Mouse (Mus musculus) testis, adult 2 months (tissue): ENCODE measurements at regions not wholly inside any gene's neighbourhood (a gene's known extent, or its start where the extent isn't known, plus 50 kb on each side); places are given as distances from the start of the nearest gene placed in this dataset.

Source experiments
- H3K27ac ChIP-seq: fragments of 200-500 bp; 2 replicates; pipeline ENCODE4 v1.5.1; 2012; ENCODE audit warnings: low read depth, low read length; ENCODE audit not compliant: control insufficient read depth, insufficient read depth
- H3K27me3 ChIP-seq: fragments of 200-500 bp; 2 replicates; pipeline ENCODE4 v1.6.1; 2012; ENCODE audit warnings: mild to moderate bottlenecking, low read length, moderate library complexity; ENCODE audit not compliant: control insufficient read depth, insufficient read depth
- H3K36me3 ChIP-seq: fragments of 200-500 bp; 2 replicates; pipeline ENCODE4 v1.6.1; 2012; ENCODE audit warnings: mild to moderate bottlenecking, low read length; ENCODE audit not compliant: control insufficient read depth, insufficient read depth
- H3K4me1 ChIP-seq: fragments of 200-500 bp; 2 replicates; pipeline ENCODE4 v1.6.1; 2012; ENCODE audit warnings: low read length; ENCODE audit not compliant: control insufficient read depth, insufficient read depth
- H3K4me3 ChIP-seq: fragments of 200-500 bp; 2 replicates; pipeline ENCODE4 v1.5.1; 2012; ENCODE audit warnings: low read depth, mild to moderate bottlenecking, low read length, moderate library complexity, mixed read lengths; ENCODE audit not compliant: control insufficient read depth
- CTCF ChIP-seq: fragments of 200-500 bp; IDR thresholded peaks from 2 replicates; pipeline ENCODE4 v1.5.1; 2012; ENCODE audit warnings: low read depth, mild to moderate bottlenecking, inconsistent platforms, low read length, moderate library complexity; ENCODE audit not compliant: control insufficient read depth, insufficient read depth, insufficient replicate concordance
- POLR2A ChIP-seq: fragments of 200-500 bp; IDR thresholded peaks from 2 replicates; pipeline ENCODE4 v1.6.1; 2012; ENCODE audit warnings: low read depth, mild to moderate bottlenecking, inconsistent platforms, low read length, moderate library complexity; ENCODE audit not compliant: control insufficient read depth

- H3K4me3 ChIP-seq: no peak overlapping the region
- H3K27me3 ChIP-seq: no peaks in the 10 kb centered on the region
- TF ChIP-seq POLR2A (no peak), CTCF (no peak)
- no peaks in the 10 kb centered on the region for H3K36me3 ChIP-seq
- no peaks in the 10 kb centered on the region for H3K4me1 ChIP-seq
- H3K27ac ChIP-seq: no peak overlapping the region
Observed at GRCm38 (mm10) chr12:94182358-94182757, 1509.7 kb upstream of the Flrt2 start.

- TF ChIP-seq POLR2A (no peak), CTCF (no peak)
- Histone ChIP-seq H3K27ac (no peak overlapping the region), H3K36me3 (no peaks in the 10 kb centered on the region), H3K27me3 (no peaks in the 10 kb centered on the region), H3K4me1 (no peaks in the 10 kb centered on the region), H3K4me3 (no peak overlapping the region)
Observed at GRCm38 (mm10) chr12:94190620-94191081, 1501.4 kb upstream of the Flrt2 start.

- Histone ChIP-seq H3K4me1 (no peaks in the 10 kb centered on the region), H3K27ac (no peak overlapping the region)
- no peak for TF ChIP-seq CTCF
- no peak for TF ChIP-seq POLR2A
Observed at GRCm38 (mm10) chr12:94217906-94218305, 1474.1 kb upstream of the Flrt2 start.

DNA sequence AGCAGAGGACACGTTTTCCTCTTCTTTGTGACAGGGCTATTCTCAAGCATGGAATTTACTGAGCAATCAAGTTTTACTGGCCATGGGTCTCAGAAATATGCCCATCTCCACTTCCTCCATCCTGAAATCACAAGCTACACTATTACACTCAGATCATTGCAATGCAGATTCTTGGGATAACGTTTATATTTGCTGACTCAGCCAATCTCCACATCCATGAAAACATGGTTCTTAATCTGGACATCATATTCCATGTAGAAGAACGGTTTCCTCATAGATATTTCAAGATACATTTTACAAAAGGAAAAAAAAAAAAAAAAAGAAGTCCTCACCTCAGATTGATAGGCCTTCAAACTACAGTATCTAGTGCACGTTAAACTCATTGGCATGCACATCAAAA, 1462.1 kb upstream of the Flrt2 start:
- TF ChIP-seq CTCF (no peak), POLR2A (no peak)
- no peaks in the 10 kb centered on the region for H3K36me3 ChIP-seq

More at GRCm38 (mm10) chr12:94217906-94218305, 1474.1 kb upstream of the Flrt2 start:
- Histone ChIP-seq H3K36me3 (no peaks in the 10 kb centered on the region), H3K4me3 (no peak overlapping the region), H3K27me3 (no peaks in the 10 kb centered on the region)

GRCm38 (mm10) chr12:94245366-94245765, 1446.7 kb upstream of the Flrt2 start:
- H3K27ac ChIP-seq: no peak overlapping the region
- H3K36me3 ChIP-seq: no peaks in the 10 kb centered on the region
- no peak overlapping the region for H3K4me3 ChIP-seq
- H3K4me1 ChIP-seq: no peaks in the 10 kb centered on the region
- no peaks in the 10 kb centered on the region for H3K27me3 ChIP-seq
- TF ChIP-seq CTCF (no peak), POLR2A (no peak)

More for the DNA sequence above, 1462.1 kb upstream of the Flrt2 start:
- Histone ChIP-seq H3K27me3 (no peaks in the 10 kb centered on the region), H3K27ac (no peak overlapping the region), H3K4me1 (no peaks in the 10 kb centered on the region), H3K4me3 (no peak overlapping the region)

DNA sequence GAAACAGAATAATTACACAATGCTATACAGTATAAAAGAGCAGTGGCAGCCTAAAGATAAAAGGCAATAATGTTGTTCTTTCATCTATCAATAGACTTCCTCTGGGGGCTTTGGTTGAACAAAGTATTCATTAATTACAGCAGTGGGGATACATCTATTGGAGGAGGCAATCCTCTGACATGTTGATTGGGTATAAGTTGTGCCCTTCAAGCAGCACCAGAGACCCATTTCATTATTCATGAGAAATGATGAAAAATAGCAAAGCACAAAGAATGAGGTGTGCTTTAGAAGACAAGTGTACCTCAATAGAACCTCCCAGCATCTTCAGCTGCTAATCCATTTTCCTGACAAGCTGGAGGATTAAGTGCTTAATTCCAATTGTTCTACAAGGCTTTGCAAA, 1444.7 kb upstream of the Flrt2 start:
- no peak overlapping the region for H3K27ac ChIP-seq
- no peak overlapping the region for H3K4me3 ChIP-seq
- H3K27me3 ChIP-seq: no peaks in the 10 kb centered on the region
- no peaks in the 10 kb centered on the region for H3K36me3 ChIP-seq
- no peaks in the 10 kb centered on the region for H3K4me1 ChIP-seq
- TF ChIP-seq POLR2A: no peak
- TF ChIP-seq CTCF: no peak

DNA sequence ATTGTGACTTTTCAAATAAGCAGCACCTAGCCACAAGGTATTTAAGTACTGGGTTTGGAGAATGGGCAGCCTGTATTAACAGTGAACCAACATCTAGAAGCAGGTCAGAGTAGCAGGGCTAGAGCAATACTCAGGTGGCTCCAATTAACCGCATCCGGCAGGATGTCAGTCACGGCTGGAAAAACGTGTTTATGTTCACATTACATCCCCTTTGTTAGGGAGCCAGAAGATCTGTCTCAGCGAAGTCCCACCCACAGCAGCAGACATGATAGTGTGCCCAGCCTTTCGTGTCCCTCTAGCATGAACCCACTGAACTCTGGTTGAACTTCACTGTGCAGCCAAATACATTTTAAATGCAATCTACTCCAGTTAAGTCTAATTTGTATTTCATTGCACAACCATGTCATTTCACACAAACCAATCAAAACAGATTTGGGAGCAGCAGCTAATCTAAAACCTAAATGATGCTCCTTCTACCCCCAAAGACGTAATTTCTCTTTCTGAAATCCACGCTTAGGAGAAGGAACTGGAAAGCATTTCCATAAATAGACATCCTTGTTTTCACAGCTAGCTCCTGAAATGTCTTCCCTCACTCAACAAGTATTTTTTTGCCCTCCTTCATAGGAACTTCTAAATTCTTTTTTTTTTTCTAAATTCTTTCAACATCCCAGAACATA, 1438.9 kb upstream of the Flrt2 start:
- Histone ChIP-seq H3K27ac (no peak overlapping the region), H3K4me3 (no peak overlapping the region), H3K36me3 (no peaks in the 10 kb centered on the region), H3K27me3 (no peaks in the 10 kb centered on the region), H3K4me1 (no peaks in the 10 kb centered on the region)
- TF ChIP-seq CTCF: no peak
- TF ChIP-seq POLR2A: no peak

GRCm38 (mm10) chr12:94280946-94281345, 1411.1 kb upstream of the Flrt2 start:
- TF ChIP-seq POLR2A (no peak), CTCF (no peak)
- Histone ChIP-seq H3K27me3 (no peaks in the 10 kb centered on the region), H3K4me3 (no peak overlapping the region), H3K4me1 (no peaks in the 10 kb centered on the region), H3K36me3 (no peaks in the 10 kb centered on the region), H3K27ac (no peak overlapping the region)
